Mouse (Mus musculus) urinary bladder, postnatal 10 days (tissue): ENCODE measurements around the gene Actg1.
A peak's percentile ranks its signal among the peaks of the same experiment; 100 is the strongest.

Experiments used
- DNase-seq: peaks from one replicate; pipeline ENCODE4 v3.0.0; 2022; ENCODE audit warnings: low spot score

The Actg1 gene

GRCm38 (mm10) chr11:120345067-120345681 is 3.2 kb downstream of the Actg1 start:
- DNase-seq = no peak

GRCm38 (mm10) chr11:120344310-120344920 is 3.9 kb downstream of the Actg1 start:
- no peak for DNase-seq

DNA sequence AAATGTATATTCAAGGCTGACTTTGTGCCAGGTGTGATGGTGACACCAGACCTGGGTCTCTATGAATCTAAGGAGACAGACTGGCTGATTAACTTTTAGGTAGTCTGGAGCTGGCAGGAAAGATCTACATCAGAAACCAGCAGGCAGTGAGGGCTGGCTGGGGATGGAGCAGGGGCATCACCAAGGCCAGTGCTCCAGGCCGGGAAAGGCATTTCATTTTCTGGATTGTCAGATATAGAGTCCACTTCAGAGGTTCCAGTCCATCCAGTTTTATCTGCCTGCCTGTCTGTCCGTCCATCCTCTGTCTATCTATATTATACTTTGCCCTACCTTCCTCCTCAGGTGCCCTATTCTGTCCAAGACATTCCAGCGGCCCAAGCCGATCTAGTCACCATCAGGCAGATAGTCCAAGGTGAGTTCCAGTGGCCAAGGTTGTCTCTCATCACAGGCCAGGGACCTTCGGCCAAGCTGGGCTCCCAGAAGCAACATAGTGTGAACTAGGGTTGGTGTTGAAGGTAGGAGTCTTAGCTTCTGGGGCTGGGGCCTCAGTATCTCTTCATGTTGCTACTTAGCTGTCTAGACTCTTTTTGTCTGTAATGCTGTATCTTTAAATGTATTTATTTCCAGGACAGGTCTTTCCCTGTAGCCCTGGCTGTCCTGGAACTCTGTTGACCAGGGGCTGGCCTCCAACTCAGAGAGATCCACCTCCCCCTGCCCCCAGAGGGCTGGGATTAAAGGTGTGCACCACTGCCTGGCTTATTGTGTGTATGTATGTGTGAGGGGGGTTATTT is 4.6 kb downstream of the Actg1 start:
- DNase-seq = no peak

- DNase-seq = no peak
Observed at GRCm38 (mm10) chr11:120342656-120343160, 5.6 kb downstream of the Actg1 start.

- DNase-seq = no peak
Observed at GRCm38 (mm10) chr11:120341661-120342060, 6.7 kb downstream of the Actg1 start.

GRCm38 (mm10) chr11:120339978-120340513 is 8.3 kb downstream of the Actg1 start:
- DNase-seq = no peak

- no peak for DNase-seq
Observed at GRCm38 (mm10) chr11:120338786-120339185, 9.6 kb downstream of the Actg1 start.

DNA sequence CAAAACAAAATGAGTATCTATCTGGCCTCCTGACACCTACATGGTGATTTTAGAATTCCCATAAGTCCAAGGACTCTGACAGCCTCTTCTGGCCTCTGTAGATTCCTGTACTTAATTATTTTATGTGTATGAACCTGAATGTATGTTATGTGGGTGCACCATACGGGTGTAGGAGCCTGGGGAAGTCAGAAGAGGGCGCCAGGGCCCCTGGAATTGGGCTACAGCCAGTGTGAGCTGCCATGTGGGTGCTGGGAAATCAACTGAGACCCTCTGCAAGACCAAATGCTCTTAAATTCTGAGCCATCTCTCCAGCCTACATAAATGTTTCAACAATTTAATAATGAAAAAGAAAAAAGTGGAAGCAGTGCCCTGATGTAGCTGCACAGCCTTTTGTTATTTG is 10.9 kb downstream of the Actg1 start:
- DNase-seq = no peak

DNA sequence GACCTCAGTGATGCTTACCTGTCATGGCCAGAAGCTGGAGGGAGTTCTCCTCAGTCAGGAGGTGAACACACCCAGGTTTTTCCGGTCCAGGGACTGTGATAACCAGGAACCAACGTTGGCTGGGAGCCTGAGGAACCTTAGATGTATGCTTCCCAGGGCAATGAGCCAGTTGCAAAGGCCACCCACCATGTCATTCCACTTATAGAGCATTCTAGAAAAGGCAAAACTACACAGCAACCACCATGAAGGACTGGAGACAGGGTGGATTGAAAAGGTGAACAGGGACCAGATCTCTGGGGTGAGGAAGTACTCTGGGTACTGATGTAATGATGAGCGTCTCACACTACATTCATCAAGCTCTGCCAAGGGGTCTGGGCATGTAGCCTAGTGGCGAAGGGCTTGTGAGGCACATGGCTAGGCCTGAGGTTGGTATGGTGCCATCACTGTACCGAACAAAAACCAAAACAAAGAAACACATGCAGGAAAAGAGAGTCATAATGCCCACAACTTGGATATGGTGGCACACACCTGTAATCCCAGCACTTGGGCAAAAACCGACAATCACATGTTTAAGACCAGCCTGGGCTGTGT is 12.8 kb downstream of the Actg1 start:
- no peak for DNase-seq

- no peak for DNase-seq
Observed at GRCm38 (mm10) chr11:120320156-120320555, 28.2 kb downstream of the Actg1 start.

DNA sequence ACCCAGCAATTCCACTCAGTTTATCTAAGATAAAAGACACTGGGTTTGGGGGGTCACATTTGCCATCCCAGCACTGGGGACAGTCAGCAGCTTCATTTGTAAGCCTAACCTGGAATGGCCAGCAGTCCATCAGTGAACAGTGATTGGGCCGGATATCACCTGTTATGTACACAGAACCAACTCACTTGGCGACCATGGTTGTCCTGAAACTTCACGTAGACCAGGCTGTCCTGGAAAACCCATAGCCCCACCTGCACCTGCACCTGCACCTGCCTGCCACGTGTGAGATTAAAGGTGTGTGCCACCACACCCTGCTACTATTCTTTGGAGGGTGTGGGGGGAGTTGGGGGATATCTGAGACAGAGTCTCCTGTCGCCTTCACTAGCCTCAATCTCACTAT is 29.0 kb downstream of the Actg1 start:
- DNase-seq = no peak

DNA sequence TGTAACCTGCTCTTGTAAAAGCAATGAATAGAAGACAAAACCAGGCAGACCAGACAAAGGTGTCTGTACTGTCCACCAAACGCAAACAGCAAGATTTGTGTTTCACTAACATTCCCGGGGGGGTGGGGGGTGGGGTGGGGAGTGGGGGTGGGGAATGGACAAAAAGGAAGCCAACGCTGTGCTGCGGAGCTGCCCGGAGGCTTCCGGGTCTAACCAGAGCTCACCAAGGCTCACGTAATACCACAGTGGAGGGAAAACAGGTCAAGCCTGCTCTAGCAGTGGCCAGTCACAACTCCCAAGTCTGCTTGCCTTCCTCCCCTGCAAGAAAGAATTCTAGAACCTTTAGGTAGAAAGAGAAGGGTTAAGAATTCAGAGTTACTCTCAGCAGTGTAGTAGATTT is 30.9 kb downstream of the Actg1 start:
- DNase-seq = no peak

GRCm38 (mm10) chr11:120316690-120317254 is 31.6 kb downstream of the Actg1 start:
- no peak for DNase-seq

DNA sequence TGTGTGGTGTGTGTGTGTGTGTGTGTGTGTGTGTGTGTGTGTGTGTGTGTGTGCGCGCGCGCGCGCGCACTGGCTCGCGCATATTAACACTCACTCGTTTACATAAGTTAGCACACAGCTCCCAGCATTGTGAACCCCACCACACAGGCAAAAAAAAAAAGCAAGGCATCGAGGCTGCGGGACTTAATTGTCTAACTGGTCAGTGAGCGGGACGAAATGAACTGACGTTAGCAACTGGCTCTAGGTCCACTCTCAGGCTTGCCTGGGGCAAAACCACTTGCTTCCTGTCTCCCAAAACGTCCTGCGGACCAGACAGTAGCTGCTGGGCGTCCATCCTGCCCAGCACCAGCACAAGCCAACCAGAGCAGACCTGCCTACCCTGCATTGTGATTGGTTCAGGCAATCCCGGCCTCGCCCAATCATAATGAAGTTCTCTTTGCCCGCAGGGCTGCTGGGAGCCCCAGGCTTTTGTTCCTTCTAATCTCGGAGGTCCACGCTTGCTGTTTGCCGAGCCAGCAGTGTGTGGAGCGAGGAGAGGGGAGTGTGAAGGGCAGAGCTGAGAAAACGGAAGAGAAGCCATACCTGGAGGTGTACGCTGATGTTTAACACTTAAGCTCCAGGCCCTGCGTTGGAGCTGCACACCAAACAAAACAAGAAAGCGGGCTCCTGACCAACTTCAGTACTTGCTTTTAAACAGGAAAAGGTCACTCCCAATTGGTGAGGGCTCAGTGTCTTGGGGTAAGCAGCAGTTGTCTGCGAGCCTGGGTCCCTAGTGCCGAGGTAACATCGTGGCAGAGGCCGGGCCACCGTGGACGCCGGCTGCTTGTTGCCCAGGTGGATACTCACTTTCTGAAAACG is 32.3 kb downstream of the Actg1 start:
- peak; percentile 63 for DNase-seq

DNA sequence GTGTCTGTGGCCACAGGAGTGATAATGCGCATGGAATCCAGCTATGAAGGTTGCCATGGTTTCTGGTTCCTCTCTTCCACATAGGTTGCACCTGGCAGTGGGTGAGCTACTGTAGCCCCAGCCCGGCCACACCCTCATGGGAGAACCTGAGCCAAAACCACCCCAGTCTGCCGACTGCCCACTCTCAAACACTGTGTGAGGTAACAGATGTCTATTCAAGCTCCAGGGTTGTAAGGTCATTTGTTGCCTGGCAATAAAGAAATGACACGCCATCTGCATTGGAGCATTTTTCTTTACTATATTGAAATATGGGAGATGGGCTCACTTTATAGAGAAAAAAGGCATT is 33.0 kb downstream of the Actg1 start:
- DNase-seq = no peak

DNA sequence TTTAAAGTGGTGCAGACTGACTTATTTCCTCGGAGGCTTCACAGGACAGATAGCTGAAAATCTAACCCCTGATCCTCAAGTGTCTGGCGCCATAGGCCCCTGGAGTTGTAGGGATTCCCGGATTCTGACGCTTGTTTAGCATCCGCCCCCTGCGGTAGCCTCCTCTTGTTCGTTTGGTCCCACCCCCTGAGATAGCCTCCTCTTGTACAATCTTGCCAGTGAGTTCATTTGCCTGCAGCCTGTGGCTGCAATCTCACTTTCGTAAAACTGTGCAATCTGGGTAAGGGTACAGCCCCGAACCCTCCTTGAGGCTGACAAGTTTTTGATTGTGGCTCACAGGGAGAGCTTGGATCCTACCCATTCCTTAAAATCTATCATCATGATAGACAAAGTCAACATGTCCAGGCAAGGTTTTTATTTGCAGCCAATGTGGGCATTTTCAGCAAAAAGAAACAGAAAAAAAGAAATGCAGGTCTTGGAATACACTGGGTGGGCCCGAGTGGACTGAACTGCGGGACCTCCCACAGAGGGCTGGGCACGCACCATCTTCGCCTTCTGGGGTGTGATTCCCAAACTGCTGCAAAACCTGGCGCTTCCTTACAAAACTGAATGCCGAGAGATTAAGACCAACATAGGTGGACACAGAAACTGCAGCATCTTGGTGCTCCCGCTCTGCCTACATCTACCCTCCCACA is 33.5 kb downstream of the Actg1 start:
- DNase-seq = no peak

DNA sequence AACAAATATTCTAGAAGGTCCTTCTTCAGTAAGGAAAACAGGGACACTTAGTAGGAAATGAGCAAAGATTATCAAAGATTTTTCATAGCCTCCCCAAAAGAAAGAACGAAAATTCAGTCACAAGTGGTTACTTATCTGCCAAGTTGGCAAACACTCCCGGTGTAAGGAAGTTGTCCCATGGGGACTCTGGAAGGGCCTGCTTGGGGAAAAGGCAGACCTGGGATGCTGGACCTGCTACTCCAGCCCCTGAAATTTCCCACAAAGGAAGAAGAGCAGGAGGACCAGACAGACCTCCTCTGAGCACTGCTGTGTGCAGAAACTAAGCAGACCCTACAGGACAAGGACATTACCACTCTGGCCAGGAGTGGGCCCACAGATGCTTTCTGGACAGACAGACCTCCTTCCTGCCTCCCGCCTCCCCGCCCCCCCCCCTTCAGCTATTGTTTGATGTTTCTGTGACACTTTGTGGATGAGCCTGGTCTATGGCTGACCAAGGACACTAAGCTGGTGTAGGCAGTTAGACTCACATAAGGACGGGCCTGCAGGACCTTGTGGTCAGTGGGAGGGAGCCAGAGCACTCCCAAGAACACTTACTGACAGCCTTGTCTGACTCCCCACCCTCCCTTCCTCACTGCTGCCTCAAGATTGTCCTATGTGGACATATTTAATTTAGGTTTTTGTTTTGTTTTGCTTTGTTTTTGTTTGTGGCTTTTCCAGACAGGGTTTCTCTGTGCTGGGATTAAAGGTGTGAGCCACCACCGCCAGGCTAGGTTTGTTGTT is 34.2 kb downstream of the Actg1 start:
- DNase-seq = no peak

DNA sequence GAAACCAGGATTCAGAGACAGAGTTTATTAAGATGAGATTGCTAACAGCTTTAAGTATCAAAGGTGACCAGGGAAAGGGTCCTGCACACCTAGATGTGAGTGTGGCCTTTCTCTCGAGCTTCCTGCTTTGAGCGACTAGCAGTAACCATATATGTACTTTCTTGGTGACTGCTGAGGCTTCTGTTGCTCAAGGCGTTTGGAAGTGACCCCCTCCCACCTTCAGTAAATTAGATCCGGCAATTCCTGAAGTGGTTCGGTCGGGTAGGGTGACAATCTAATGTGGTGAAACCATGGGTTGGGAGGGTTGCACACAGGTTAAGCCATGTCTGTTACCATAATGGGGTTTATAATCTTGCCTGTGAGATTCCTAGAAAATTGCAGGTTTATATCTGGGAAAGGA is 36.3 kb downstream of the Actg1 start:
- no peak for DNase-seq

GRCm38 (mm10) chr11:120311561-120311960 is 36.8 kb downstream of the Actg1 start:
- peak; percentile 9 for DNase-seq

DNA sequence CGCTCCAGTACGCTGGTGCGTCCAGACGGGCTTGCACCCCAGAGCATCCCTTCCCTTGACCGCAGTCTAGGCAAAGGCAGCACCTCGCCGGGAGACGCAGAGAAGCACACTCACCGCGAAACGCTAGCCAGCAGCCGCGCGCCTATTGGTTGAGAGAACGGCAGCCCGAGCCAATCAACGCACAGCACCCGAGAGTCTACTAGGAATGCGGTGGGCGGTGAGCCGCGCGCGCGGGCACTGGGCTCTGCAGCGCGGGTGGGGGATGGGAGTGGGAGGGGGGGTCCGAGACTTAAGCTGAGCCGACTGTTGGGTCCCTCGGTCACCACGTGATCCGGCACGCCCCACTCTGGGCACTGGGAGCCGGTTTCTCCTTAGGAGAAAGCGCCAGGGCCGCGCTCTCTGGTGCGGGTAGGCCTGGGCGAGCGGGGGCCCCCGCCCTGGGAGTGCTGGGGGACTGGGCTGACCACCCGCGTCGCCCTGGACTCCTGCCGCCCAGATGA is 37.5 kb downstream of the Actg1 start:
- peak; percentile 58 for DNase-seq
